Mouse (Mus musculus): ENCODE data around the gene Acacb. TPM values are rescaled to one million over a fixed set of nuclear protein-coding genes. Genes with fewer than 3 reads are reported as not detected.

The Acacb gene
- total and polyA plus RNA-seq, 3 experiments = 3.9 to 16.3 (median 13.4) TPM

GRCm38 (mm10) chr5:114172936-114173335, 26.6 kb downstream of the Acacb start:
- peak; percentile 32 for DNase-seq (ENCODE audit: extremely low read depth)
- Histone ChIP-seq H3K4me1 (ENCODE audit: control insufficient read depth in 1 of 2, insufficient read depth in 2 of 2) (peaks cover 0 to 12% of the 10 kb centered on the region in 2 experiments; a peak in 2 of 4 replicates), H3K9me3 (replicated peaks; ENCODE audit: low read length) (no peaks in the 10 kb centered on the region), H3K4me3 (replicated peaks in 1 of 3; ENCODE audit: low read depth in 2 of 3, low read length in 2 of 3, poor library complexity in 1 of 3) (no peak overlapping the region), H3K36me3 (replicated peaks in 1 of 2; ENCODE audit: control insufficient read depth in 1 of 2, insufficient read depth in 1 of 2, low read length in 1 of 2) (no peaks in the 10 kb centered on the region), H3K79me2 (replicated peaks; ENCODE audit: control insufficient read depth, extremely low read depth, insufficient read depth, poor library complexity, severe bottlenecking) (no peaks in the 10 kb centered on the region), H3K27ac (ENCODE audit: insufficient read depth, low read depth) (no peak overlapping the region), H3K27me3 (replicated peaks) (no peaks in the 10 kb centered on the region), H3K9ac (ENCODE audit: insufficient read depth, low read depth) (no peak overlapping the region), H3K4me2 (ENCODE audit: insufficient read depth, low read depth, poor library complexity, severe bottlenecking) (no peak overlapping the region)
- dilution Hi-C loops (cut with MboI; ENCODE audit: extremely low pct_ligation_motif_present, extremely low pct_unique_long_range_greater_than_20kb, low sequenced_read_pairs) = no loop called here
- in situ Hi-C loops (cut with MboI; ENCODE audit: low pct_ligation_motif_present, low pct_unique_long_range_greater_than_20kb, low sequenced_read_pairs) = no loop called here
- no peak for TF ChIP-seq PAX5 (IDR thresholded peaks at IDR 0.05; ENCODE audit: low read length)
- TF ChIP-seq HCFC1 (IDR thresholded peaks at IDR 0.05; ENCODE audit: low read depth, low read length) = no peak
- no peak for TF ChIP-seq ZC3H11A (IDR thresholded peaks at IDR 0.05; ENCODE audit: low read depth, low read length)
- TF ChIP-seq POLR2A (IDR thresholded peaks at IDR 0.05; ENCODE audit: low read depth, low read length) = no peak

GRCm38 (mm10) chr5:114173458-114173857, 27.1 kb downstream of the Acacb start:
- Histone ChIP-seq H3K4me2 (ENCODE audit: insufficient read depth, low read depth, poor library complexity, severe bottlenecking) (no peak overlapping the region), H3K4me1 (ENCODE audit: control insufficient read depth in 1 of 2, insufficient read depth in 2 of 2) (peaks cover 0 to 12% of the 10 kb centered on the region in 2 experiments; a peak in 2 of 4 replicates), H3K27me3 (replicated peaks) (no peaks in the 10 kb centered on the region), H3K9ac (ENCODE audit: insufficient read depth, low read depth) (no peak overlapping the region), H3K9me3 (replicated peaks; ENCODE audit: low read length) (peaks cover 2% of the 10 kb centered on the region), H3K4me3 (replicated peaks in 1 of 3; ENCODE audit: low read depth in 2 of 3, low read length in 2 of 3, poor library complexity in 1 of 3) (no peak overlapping the region), H3K27ac (ENCODE audit: insufficient read depth, low read depth) (no peak overlapping the region), H3K36me3 (replicated peaks in 1 of 2; ENCODE audit: control insufficient read depth in 1 of 2, insufficient read depth in 1 of 2, low read length in 1 of 2) (no peaks in the 10 kb centered on the region), H3K79me2 (replicated peaks; ENCODE audit: control insufficient read depth, extremely low read depth, insufficient read depth, poor library complexity, severe bottlenecking) (no peaks in the 10 kb centered on the region)
- DNase-seq (ENCODE audit: extremely low read depth) = no peak
- TF ChIP-seq CTCF (conservative IDR thresholded peaks at IDR 0.05 in 1 of 2, IDR thresholded peaks at IDR 0.05 in 1 of 2; ENCODE audit: low read depth in 2 of 2, low read length in 2 of 2) = peak in 1 of 2 experiments; percentile 34; a peak in 1 of 4 replicates
- TF ChIP-seq MAZ (IDR thresholded peaks at IDR 0.05; ENCODE audit: low read depth, low read length) = no peak
- dilution Hi-C loops (cut with MboI; ENCODE audit: extremely low pct_ligation_motif_present, extremely low pct_unique_long_range_greater_than_20kb, low sequenced_read_pairs) = no loop called here
- in situ Hi-C loops (cut with MboI; ENCODE audit: low pct_ligation_motif_present, low pct_unique_long_range_greater_than_20kb, low sequenced_read_pairs) = no loop called here

GRCm38 (mm10) chr5:114173877-114174581, 27.7 kb downstream of the Acacb start:
- Histone ChIP-seq H3K9ac (ENCODE audit: insufficient read depth, low read depth) (no peak overlapping the region; the same call in 1 of the 2 replicates), H3K4me2 (ENCODE audit: insufficient read depth, low read depth, poor library complexity, severe bottlenecking) (peak overlapping the region; percentile 63), H3K9me3 (replicated peaks; ENCODE audit: low read length) (peaks cover 2% of the 10 kb centered on the region), H3K27me3 (replicated peaks) (no peaks in the 10 kb centered on the region), H3K36me3 (replicated peaks in 1 of 2; ENCODE audit: control insufficient read depth in 1 of 2, insufficient read depth in 1 of 2, low read length in 1 of 2) (no peaks in the 10 kb centered on the region), H3K4me1 (ENCODE audit: control insufficient read depth in 1 of 2, insufficient read depth in 2 of 2) (peaks cover 0 to 16% of the 10 kb centered on the region in 2 experiments; a peak in 2 of 4 replicates), H3K79me2 (replicated peaks; ENCODE audit: control insufficient read depth, extremely low read depth, insufficient read depth, poor library complexity, severe bottlenecking) (no peaks in the 10 kb centered on the region), H3K4me3 (replicated peaks in 1 of 3; ENCODE audit: low read depth in 2 of 3, low read length in 2 of 3, poor library complexity in 1 of 3) (no peak overlapping the region), H3K27ac (ENCODE audit: insufficient read depth, low read depth) (no peak overlapping the region)
- no peak for TF ChIP-seq MAX (IDR thresholded peaks at IDR 0.05; ENCODE audit: low read length)
- TF ChIP-seq MAZ (IDR thresholded peaks at IDR 0.05; ENCODE audit: low read depth, low read length) = no peak
- no peak for TF ChIP-seq SIN3A (IDR thresholded peaks at IDR 0.05; ENCODE audit: low read length)
- TF ChIP-seq RAD21 (IDR thresholded peaks at IDR 0.05; ENCODE audit: low read depth, low read length) = no peak
- TF ChIP-seq MAFK (IDR thresholded peaks at IDR 0.05; ENCODE audit: insufficient replicate concordance, low read length) = no peak
- dilution Hi-C loops (cut with MboI; ENCODE audit: extremely low pct_ligation_motif_present, extremely low pct_unique_long_range_greater_than_20kb, low sequenced_read_pairs) (no loop called here), in situ Hi-C loops (cut with MboI; ENCODE audit: low pct_ligation_motif_present, low pct_unique_long_range_greater_than_20kb, low sequenced_read_pairs) (no loop called here)
- no peak for DNase-seq (ENCODE audit: extremely low read depth)
